Mouse (Mus musculus) erythroblast, embryonic 14.5 days (primary cell): ENCODE measurements around the gene Fuca1.

Source experiments
- GATA1 ChIP-seq: IDR thresholded peaks from 2 replicates; pipeline ENCODE4 v1.6.1; 2012; ENCODE audit warnings: low read length, inconsistent platforms, mixed read lengths
- TAL1 ChIP-seq: IDR thresholded peaks from 3 replicates; pipeline ENCODE4 v1.6.1; 2012; ENCODE audit warnings: low read length, inconsistent platforms, mixed read lengths

GRCm38 (mm10) chr4:135899050-135899448, 21.5 kb upstream of the Fuca1 start:
- no peak for TF ChIP-seq TAL1
- no peak for TF ChIP-seq GATA1
